Mouse (Mus musculus) heart, postnatal 0 days (tissue): Measurements from ENCODE around the gene Insl6.

Experiments used
- CTCF ChIP-seq: IDR thresholded peaks from 2 replicates; pipeline ENCODE4 v1.5.1; 2016; ENCODE audit warnings: antibody characterized with exemption, control low read depth, low read depth
- EP300 ChIP-seq: IDR thresholded peaks from 2 replicates; pipeline ENCODE4 v1.6.1; 2016; ENCODE audit warnings: antibody characterized with exemption, low read depth

GRCm38 (mm10) chr19:29372138-29372537, 47.0 kb upstream of the Insl6 start:
- TF ChIP-seq CTCF (no peak), EP300 (no peak)
